Mouse (Mus musculus) frontal cortex, postnatal 36 days (tissue): ENCODE measurements at regions not wholly inside any gene's neighbourhood (a gene's known extent, or its start where the extent isn't known, plus 50 kb on each side); places are given as distances from the start of the nearest gene placed in this dataset.

Experiments
- DNase-seq, 2 experiments: peaks; one replicate each; pipeline ENCODE4 v3.0.0; 2022; ENCODE audit warnings: low spot score in 2 of 2

DNA sequence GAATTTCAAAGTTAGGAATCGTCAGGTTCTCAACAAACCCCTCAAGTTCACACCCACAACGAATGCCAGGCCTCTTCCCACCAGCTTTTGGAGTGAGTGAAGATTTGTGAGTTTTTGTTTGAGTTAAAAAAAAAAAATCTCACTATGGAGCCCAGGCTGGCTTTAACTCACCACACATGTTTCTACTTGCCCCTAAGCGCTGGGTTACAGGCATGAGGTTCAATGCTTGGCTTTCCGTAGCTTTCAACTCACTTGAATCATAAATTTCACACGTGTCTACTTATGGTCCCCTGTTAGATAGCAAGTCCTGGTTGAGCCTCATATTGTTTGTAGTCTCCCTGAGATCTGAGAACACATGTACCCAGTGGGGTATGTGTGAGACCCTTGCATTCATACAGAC, 122.8 kb upstream of the Efna5 start:
- DNase-seq: no peak

DNA sequence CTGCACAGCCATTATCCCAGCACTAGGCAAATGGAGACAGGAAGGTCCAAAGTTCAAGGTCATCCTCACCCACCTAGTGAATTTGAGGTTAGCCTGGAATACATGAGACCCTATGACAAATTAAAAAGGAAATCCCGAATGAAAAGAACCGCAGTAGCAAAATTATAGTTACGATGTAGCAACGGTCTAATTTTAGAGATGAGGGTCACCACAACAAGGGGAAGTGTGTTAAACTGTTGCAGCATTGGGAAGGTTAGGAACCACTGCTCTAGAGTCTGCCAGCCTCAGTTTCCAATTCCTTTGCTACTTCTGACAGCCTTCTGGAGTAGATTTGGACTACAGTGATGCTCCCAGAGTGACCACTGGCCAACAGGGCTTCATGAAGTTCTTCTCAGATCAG, 121.6 kb upstream of the Efna5 start:
- DNase-seq: no peak

DNA sequence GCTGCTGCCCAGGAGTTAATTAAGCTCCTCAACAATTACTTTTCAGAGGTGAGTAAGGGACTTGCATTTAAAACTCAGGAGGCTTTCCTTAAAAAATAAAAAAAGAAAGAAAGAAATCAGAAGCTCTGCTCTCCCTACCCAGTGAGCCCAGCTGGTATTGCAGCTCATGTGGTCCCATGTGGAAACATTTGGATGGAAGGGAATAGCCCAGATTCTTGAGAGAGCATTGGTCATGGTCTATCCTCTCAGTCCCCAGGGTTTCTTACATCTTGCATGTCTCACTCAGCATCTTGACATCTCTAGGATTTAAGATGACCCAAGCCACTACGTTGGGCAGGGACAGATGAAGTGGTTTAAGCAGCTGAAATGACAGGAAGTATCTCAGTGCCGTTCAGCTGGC, 120.8 kb upstream of the Efna5 start:
- DNase-seq: no peak

DNA sequence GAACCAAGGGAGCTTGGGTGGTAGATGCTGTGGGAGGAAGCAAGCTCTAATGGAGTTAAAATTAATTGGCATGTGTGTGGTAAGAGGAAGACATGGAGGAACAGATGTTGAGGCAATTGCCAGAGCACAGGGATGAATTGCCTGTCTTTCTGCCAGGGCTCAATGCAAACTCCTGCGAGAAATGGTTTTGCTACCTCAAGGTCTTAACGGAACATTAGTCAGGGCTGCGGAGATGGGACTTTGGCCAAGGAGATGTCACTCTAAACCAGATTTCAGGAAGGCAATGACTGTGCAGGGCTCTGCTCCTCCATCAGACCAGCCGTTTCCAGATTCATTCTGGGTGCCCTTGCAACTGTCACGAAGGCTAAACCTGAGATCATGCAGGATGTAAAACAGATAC, 116.6 kb upstream of the Efna5 start:
- DNase-seq: peak in 1 of 2 experiments; percentile 14

DNA sequence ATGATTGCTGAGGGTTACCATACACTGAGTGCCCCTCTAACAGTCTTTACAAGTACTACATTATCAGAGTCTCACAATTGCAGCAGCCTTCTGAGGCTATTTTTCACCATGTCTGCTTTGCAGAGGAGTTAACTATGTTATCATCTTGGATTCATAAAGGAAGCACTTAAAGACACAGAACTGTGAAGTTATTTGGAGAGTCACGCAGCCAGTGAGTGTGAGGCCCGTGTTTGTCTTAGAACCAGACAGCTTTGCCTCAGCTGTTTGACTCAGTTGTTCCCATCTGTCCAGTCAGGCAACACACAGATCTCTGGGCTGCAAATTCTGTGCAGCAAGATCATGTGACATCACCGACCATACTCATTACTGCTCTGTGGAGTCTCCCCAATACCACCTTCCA, 114.2 kb upstream of the Efna5 start:
- DNase-seq: peak; percentile 31 to 59

GRCm38 (mm10) chr17:62992977-62993376, 111.9 kb upstream of the Efna5 start:
- no peak for DNase-seq

DNA sequence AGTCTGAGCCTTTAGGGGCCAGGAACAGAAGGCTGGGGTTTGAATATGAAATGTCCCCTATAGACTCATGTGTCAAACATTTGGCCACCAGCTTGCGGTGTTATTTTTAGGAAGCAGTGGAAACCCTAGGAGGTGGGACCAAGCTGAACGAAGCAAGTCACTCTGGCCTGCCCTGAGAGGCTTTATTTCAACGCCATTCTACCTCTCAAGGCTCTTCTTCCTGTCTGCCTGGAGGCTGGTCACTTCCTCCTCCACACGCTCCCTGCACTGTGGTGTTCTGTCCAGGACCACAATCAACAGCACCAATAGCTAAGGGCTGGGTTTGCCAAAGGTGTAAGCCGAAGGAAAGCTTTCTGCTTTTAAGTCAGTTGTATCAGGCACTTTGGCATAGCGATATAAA, 105.2 kb upstream of the Efna5 start:
- no peak for DNase-seq

- no peak for DNase-seq
Observed at GRCm38 (mm10) chr17:62980337-62980736, 99.2 kb upstream of the Efna5 start.

DNA sequence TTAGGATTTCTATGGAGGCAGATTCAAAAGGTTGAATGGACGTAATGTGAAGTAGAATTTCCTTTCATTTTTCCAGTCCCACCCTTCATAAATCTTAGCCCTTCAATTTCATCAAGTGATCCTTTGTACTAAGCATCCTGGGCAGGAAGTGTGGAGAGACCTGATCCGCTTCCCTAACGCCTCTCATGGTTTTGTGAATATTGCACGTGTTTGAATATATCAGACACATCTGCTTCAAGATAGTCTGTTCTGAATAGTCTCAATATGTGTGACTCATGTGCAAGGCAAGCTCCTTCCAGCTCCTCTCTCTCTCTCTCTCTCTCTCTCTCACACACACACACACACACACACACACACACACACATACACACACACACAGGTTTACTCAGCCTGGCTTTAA, 96.4 kb upstream of the Efna5 start:
- DNase-seq: no peak

GRCm38 (mm10) chr17:62977136-62977535, 96.0 kb upstream of the Efna5 start:
- no peak for DNase-seq

DNA sequence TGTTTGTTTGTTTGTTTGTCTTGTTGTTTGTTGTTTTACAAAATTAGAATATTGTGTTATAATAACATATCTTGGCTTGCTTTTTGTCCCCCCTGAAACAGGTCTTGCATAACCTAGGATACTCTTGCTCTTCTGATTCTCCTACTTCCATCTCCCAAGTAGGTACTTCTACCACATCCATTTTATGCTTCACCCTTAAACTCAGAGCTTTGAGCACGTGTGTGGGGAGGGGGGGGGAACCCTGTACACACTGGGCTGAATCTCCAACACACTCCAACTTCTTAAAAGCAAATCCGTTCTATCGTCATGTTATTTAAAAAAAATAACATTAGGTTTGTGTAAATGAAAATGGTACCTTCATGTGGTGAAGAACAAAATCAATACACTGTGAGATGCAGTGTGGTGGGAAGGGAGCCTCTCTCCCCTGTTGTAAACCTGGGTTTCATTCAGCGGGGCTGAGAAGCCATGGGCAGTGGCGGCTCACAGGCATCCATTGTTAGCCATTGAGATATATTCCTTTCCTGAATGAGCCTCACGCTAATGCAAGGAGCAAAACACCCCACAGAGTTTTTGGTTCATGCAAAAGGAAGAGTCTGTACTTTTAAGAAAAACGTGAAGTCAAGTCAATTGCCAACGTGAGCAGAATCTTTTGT, 93.6 kb upstream of the Efna5 start:
- DNase-seq: no peak

DNA sequence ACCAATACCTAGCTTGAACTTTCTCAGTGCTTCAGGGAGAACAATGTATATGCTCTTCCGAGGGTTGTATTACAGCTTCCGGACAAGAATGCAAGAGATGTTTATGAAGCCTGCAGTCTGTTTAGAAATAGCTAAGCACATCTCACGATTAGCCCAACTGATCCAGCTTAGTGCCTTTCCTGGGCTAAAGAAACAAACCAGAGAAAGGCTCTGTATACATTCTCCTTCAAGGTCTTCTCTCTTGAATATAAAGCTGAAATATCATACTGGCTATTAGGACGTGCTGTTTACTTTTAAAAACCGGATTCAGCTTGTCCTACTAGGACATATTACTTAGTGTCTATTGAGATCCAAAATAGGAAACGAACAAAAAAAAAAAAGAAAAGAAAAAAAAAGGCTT, 87.9 kb upstream of the Efna5 start:
- no peak for DNase-seq

- DNase-seq: no peak
Observed at GRCm38 (mm10) chr17:62963824-62964223, 82.7 kb upstream of the Efna5 start.

GRCm38 (mm10) chr17:62962292-62962618, 81.1 kb upstream of the Efna5 start:
- no peak for DNase-seq

DNA sequence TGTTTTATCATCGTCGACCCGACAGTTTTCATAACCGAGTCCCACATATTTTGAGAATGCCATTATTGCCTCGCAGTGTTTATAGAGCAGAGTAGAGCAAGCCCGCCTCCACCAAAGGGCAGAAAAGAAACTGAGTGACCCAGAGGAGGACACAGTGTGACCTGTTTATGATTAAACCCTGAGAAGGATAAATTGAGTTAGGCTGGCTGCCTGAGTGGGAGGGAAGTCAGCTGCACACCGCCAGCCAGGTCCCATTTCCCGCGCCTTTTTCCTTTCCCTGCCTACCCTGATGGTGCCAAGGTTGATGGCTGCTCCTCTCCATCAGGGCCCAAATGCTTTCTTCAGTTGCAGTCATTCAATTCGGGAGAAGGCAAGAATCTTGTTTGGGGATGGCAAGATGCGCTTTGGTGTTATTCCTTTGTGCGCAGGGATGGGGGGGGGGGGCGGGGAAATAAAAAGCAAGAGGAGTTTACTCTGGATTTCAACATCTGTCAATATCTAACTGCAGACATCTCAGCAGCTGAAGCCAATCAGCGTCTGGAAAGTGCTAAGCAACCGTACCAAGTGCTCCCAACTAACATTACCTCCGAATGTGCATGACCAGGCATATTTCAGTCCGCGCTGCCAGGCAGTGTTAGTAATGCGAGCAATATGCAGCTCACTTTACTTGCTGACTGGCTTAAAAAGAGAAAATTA, 80.6 kb upstream of the Efna5 start:
- DNase-seq: no peak

- no peak for DNase-seq
Observed at GRCm38 (mm10) chr17:62959146-62959545, 78.0 kb upstream of the Efna5 start.

DNA sequence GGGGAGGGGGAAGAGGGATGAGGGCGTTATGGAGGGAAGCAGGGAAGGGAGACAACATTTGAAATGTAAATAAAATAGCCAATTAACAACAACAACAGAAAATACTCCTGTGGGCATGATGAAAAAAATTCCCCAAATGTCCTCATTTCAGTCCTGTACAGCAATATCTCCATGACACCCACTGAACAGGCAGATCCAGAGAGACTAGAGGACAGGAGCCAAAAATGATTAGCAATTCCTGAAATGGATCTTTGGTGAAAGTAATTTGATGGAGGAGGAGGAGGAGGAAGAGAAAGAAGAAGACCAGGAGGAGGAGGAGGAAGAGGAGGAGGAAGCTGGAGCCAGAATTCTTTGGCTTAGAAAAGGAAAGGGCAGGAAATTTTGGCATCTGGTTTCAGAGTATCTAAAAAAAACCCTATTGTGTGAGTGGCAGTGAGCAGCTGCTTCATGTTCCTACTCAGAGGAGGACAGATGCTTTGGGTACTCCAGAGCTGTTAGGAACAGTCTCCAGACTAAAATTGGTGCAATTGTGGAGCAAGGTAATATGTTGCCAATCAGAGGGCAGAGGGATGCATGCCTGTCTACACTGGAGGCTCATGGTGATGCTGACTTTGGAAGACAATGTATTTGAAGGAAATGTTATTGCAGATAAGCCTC, 66.5 kb upstream of the Efna5 start:
- peak; percentile 41 to 64 for DNase-seq

- no peak for DNase-seq
Observed at GRCm38 (mm10) chr17:62940573-62941252, 59.6 kb upstream of the Efna5 start.

GRCm38 (mm10) chr17:62939930-62940572, 58.9 kb upstream of the Efna5 start:
- DNase-seq: no peak

- peak in 1 of 2 experiments; percentile 22 for DNase-seq
Observed at GRCm38 (mm10) chr17:62939171-62939570, 58.1 kb upstream of the Efna5 start.
